Mouse (Mus musculus) intestine, embryonic 14.5 days (tissue): Measurements from ENCODE around the gene Gm16253. TPM values are rescaled to one million over a fixed set of nuclear protein-coding genes. Genes with fewer than 3 reads are reported as not detected.

ENCODE experiments used
- ATAC-seq: fragments of 200-750 bp; cut with Nextera tagmentation; replicated peaks from 2 replicates; pipeline ENCODE4 v1.8.0; 2017; ENCODE audit warnings: low read depth, moderate number of reproducible peaks, moderate TSS enrichment, moderate library complexity; ENCODE audit not compliant: low FRiP score, low TSS enrichment
- DNase-seq: peaks from one replicate; pipeline ENCODE4 v3.0.0-alpha.2; 2018; ENCODE audit warnings: low spot score
- H3K27ac ChIP-seq: fragments of 300-500 bp; sonication (generic); 2 replicates; pipeline ENCODE4 v1.5.1; 2014; ENCODE audit warnings: low read depth, mild to moderate bottlenecking, control low read depth
- H3K27me3 ChIP-seq: fragments of 300-500 bp; sonication (generic); replicated peaks from 2 replicates; pipeline ENCODE4 v1.6.1; 2014; ENCODE audit warnings: low read length, control low read depth; ENCODE audit not compliant: control insufficient read depth, insufficient read depth
- H3K36me3 ChIP-seq: fragments of 300-500 bp; sonication (generic); 2 replicates; pipeline ENCODE4 v1.6.1; 2014; ENCODE audit warnings: low read length, control low read depth; ENCODE audit not compliant: control insufficient read depth, insufficient read depth
- H3K4me1 ChIP-seq: fragments of 300-500 bp; sonication (generic); replicated peaks from 2 replicates; pipeline ENCODE4 v1.6.1; 2014; ENCODE audit warnings: low read length, control low read depth, mixed read lengths; ENCODE audit not compliant: control insufficient read depth, insufficient read depth
- H3K4me2 ChIP-seq: fragments of 300-500 bp; sonication (generic); 2 replicates; pipeline ENCODE4 v1.6.1; 2014; ENCODE audit warnings: low read length
- H3K4me3 ChIP-seq: fragments of 300-500 bp; sonication (generic); 2 replicates; pipeline ENCODE4 v1.5.1; 2014; ENCODE audit warnings: low read depth, low read length, control low read depth, mixed read lengths
- H3K9ac ChIP-seq: fragments of 300-500 bp; sonication (generic); 2 replicates; pipeline ENCODE4 v1.6.1; 2014; ENCODE audit warnings: mild to moderate bottlenecking, low read length
- H3K9me3 ChIP-seq: fragments of 300-500 bp; sonication (generic); 2 replicates; pipeline ENCODE4 v1.6.1; 2016; ENCODE audit warnings: low read length, control low read depth; ENCODE audit not compliant: control insufficient read depth
- WGBS: fragments of 180-500 bp; shearing (Covaris S2); extraction: QIAGEN DNeasy Blood & Tissue Kit; methylation state at CpG from one replicate; pipeline ENCODE4 v1.1.7; 2014; 5-methylcytosine and 5-hydroxymethylcytosine counted together
- polyA plus RNA-seq: library from polyadenylated mRNA; unstranded; fragments of >200 nt; fragmentation: Nextera tagmentation; extraction: Ambion mirVana; gene quantifications from 2 replicates; pipeline ENCODE4 v1.2.1, GENCODE M21; 2014

The Gm16253 gene
- polyA plus RNA-seq: 0.37 and 1.6 TPM in 2 replicates

DNA sequence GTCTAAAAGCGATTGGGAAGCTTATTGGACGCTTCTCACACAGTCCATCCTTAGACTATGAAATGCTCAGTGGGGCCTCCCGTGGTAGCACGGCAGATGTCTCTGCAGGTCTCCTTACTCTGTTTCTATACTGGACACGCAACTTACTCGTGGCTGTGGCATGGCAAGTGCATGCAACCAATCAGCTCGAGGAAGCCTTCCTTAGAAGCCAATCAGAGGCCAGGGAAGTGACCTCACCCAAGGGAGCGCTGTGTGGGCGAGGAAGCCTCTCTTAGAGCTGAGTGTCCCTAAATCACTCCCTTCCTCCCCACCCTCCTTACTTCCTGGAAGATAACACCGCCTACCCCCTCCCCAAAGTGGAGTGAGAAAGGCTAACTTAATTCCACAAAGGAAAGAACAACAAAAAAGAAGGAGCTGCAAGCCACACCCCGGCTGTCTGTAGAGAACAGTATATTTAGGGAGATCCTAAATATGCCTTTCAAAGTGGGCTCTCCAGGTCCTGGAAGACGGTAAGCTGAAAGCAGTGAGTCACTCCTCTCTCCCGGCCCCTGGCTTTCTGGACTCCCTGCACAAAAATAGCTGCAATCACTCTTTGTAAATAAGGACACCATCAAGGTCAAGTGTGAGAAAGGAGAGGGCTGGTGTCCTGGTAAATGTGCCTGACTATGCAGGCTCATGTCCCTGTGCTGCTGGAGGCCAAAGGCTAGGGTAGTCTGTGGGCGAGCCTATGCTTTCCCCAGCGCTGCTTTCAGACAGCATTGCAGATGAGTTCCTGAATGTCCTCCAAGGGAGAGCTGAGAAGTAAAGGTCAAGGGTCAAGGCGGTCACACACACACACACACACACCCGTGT, at the start of gene Gm16253:
TSS of gene Gm16253 (plus strand) at position 295 of the 852 bp plus-strand sequence.
- 11% methylated on average over 17 of the region's 17 CpGs for WGBS
- peak; percentile 93 for ATAC-seq
- H3K27me3 ChIP-seq: no peaks in the 10 kb centered on the region
- peak within 1 kb of the TSS; percentile 40 for H3K9ac ChIP-seq
- H3K9me3 ChIP-seq: no peaks in the 10 kb centered on the region
- peak within 1 kb of the TSS; percentile 58 for H3K4me2 ChIP-seq
- peak; percentile 94 for DNase-seq
- H3K36me3 ChIP-seq: no peaks in the 10 kb centered on the region
- H3K4me3 ChIP-seq: peak within 1 kb of the TSS; percentile 26
- peak within 1 kb of the TSS; percentile 97 for H3K27ac ChIP-seq
- H3K4me1 ChIP-seq: peaks cover 29% of the 10 kb centered on the region

DNA sequence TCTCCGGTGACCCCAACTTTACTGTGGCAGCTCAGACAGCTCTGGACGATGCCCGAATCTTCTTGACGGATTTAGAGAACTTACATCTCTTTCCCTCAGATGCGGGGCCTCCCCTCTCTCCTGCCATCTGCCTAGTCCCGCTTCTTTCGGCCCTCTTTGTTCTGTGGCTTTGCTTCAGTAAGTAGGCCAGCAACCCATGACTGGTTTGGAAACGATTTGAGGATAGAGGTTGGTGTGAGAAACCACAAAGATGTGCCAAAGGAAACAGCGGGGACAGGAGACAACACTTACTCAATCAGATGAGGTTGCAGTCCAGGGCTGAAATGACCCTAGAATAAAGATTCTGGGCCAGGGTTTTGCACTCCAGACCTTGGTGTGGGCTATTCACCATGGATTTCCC, 48.3 kb upstream of the Gm16253 start:
- Histone ChIP-seq H3K9ac (no peak overlapping the region), H3K4me3 (no peak overlapping the region), H3K9me3 (no peaks in the 10 kb centered on the region), H3K36me3 (no peaks in the 10 kb centered on the region), H3K4me2 (no peak overlapping the region), H3K27ac (no peak overlapping the region), H3K4me1 (no peaks in the 10 kb centered on the region; the same call in 1 of the 2 replicates), H3K27me3 (peaks cover 40% of the 10 kb centered on the region)
- 53% methylated on average over 9 of the region's 9 CpGs for WGBS
- no peak for ATAC-seq
- DNase-seq: no peak

DNA sequence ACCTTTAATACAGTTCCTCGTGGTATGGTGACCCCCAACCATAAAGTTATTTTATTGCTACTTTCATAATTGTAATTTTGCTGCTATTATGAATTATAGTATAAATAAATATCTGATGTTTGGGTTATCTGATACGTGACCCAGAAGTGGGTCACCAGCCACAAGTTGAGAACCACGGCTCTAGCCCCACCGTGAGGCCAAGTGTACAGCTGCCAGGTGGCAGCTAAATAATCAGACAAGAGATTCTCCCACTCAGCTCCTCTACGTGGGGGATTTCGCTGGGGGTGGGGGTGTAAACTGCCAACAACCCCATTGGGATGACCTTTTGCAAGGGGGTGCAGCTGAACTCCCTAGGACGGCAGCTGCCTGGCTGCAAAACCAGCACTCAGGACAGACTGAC, 44.7 kb upstream of the Gm16253 start:
- DNase-seq (no peak), ATAC-seq (no peak)
- no peak overlapping the region for H3K27ac ChIP-seq
- no peak overlapping the region for H3K4me3 ChIP-seq
- H3K4me1 ChIP-seq: no peaks in the 10 kb centered on the region
- H3K4me2 ChIP-seq: no peak overlapping the region
- H3K9ac ChIP-seq: no peak overlapping the region
- no peaks in the 10 kb centered on the region for H3K36me3 ChIP-seq
- H3K27me3 ChIP-seq: peaks cover 21% of the 10 kb centered on the region
- WGBS: 53% methylated on average over 7 of the region's 7 CpGs
- H3K9me3 ChIP-seq: no peaks in the 10 kb centered on the region

DNA sequence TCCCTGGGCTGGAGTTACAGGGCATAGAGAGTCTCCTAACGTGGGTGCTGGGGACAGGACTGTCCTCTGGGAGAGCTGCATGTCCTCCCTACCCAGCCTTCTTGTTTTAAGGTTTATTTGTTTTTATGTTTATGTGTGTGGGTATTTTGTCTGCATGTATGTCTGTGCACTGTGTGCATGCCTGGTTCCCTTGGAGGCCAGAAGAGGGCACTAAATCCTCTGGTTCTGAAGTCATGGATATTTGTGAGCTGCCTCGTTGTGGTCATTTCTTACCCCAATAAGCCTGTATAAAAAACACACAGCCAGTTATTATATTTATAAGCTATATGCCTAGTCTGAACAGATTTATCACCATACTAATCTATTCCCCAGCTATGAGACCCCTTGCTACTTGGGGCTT, 42.5 kb upstream of the Gm16253 start:
- Histone ChIP-seq H3K9me3 (no peaks in the 10 kb centered on the region), H3K36me3 (no peaks in the 10 kb centered on the region), H3K9ac (no peak overlapping the region), H3K4me1 (no peaks in the 10 kb centered on the region), H3K4me3 (no peak overlapping the region), H3K4me2 (no peak overlapping the region), H3K27me3 (no peaks in the 10 kb centered on the region), H3K27ac (no peak overlapping the region)
- DNase-seq (no peak), ATAC-seq (no peak)
- 56% methylated on average over 2 of the region's 2 CpGs for WGBS

DNA sequence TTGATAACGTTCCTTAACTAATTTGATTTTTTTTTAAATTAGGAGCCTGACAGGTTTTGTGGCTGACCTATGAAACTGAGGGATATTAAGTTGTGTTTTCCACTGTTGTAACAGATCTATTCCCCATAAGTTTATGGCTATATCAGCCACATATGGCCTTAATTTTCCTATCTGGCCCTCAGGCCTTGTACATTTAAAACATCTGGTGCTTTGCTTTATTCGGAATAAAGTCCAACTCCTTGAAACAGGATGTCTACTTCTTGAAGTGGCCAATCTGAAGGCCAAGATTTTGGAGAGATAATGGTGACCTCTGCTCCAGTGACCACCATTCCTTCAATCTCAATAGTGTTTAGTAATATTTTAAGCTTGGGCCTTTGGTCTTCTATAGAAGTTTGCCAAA, 37.5 kb upstream of the Gm16253 start:
- Histone ChIP-seq H3K27me3 (0 out of 2 replicates have a peak, but pooled peaks cover 4% of the 10 kb centered on the region), H3K36me3 (no peaks in the 10 kb centered on the region), H3K4me1 (no peaks in the 10 kb centered on the region), H3K9me3 (no peaks in the 10 kb centered on the region), H3K27ac (no peak overlapping the region), H3K4me3 (no peak overlapping the region), H3K9ac (no peak overlapping the region), H3K4me2 (no peak overlapping the region)
- no peak for DNase-seq
- ATAC-seq: no peak
- WGBS: 57% methylated on average over 2 of the region's 2 CpGs

DNA sequence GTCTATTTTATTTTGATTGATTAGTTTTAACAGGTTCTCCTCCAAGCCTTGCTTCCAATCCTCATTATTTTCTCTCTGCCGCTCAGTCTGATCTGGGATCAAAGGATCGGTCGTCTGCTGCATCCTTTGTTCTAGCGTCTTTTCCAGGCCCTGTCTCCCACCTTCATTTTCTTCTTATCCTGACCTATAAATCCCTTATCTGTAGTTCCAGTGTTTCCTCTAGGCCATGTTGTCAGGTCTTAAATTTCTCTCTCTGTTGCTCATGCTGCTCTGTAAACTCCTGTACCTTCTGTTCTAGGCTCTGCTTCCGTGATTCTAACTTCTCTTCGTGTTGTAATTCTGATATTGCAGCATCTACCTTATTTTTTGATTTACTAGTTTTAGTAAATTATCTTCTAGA, 36.0 kb upstream of the Gm16253 start:
- H3K4me1 ChIP-seq: no peaks in the 10 kb centered on the region
- H3K4me2 ChIP-seq: no peak overlapping the region
- 48% methylated on average over 6 of the region's 6 CpGs for WGBS
- H3K36me3 ChIP-seq: no peaks in the 10 kb centered on the region
- DNase-seq (no peak), ATAC-seq (no peak)
- H3K9ac ChIP-seq: no peak overlapping the region
- H3K9me3 ChIP-seq: no peaks in the 10 kb centered on the region
- 0 out of 2 replicates have a peak, but pooled peaks cover 4% of the 10 kb centered on the region for H3K27me3 ChIP-seq
- no peak overlapping the region for H3K4me3 ChIP-seq
- H3K27ac ChIP-seq: no peak overlapping the region

DNA sequence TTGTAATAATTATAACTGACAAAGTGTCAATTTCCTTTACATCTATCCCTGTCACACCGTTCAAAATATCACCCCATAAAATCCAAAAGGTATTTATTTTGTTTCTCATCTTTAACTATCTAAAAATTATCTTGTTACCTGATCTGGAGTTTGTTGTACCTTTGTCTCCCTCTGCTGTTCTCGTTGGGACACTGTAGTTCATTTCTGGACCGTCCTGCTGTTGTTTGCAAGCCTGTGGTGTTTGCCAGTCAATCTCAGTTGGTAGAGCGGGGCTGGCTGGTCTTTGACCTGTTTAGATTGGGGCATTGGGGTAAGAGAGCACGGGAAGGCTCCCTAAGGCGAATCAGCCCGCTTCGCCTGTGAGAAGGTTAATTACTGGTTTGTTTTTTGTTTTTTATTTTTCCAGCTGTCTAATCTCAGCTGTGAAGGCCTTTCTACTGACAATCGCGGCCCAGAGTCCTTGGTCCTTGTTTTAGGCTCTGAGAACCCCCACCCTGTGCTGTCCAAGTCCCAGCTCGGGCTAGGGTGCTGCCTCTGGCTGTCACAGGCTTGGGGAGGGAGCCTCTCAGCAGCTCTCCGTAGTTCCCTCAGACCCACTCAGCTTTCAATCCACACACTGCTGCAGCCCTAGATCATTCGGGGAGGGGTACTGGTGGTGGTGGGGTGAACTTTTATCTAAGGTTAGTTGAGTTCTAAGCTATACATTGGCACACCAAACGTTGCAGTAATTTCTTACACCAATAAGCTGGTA, 35.3 kb upstream of the Gm16253 start:
- DNase-seq (no peak), ATAC-seq (no peak)
- Histone ChIP-seq H3K4me1 (no peaks in the 10 kb centered on the region), H3K4me2 (no peak overlapping the region), H3K27me3 (0 out of 2 replicates have a peak, but pooled peaks cover 4% of the 10 kb centered on the region), H3K4me3 (no peak overlapping the region), H3K27ac (no peak overlapping the region), H3K9me3 (no peaks in the 10 kb centered on the region), H3K9ac (no peak overlapping the region), H3K36me3 (no peaks in the 10 kb centered on the region)
- 24% methylated on average over 14 of the region's 14 CpGs for WGBS

DNA sequence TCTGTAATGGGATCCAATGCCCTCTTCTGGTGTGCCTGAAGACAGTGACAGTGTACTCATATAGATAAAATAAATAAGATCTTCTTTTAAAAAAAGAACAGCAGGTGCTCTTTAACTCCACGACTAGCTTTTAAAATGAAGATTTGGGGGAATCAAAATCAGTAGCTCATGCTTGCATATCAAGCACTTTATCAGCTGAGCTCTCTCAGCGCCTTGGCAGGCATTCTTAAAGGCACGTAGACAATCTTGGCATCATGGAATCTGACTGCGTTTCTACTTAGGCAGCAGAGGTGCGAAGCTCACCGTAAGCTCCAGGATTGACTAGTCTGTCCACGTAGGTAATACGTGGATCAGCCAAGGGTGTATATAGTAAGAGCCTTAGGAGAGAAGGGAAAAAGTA, 34.2 kb upstream of the Gm16253 start:
- no peaks in the 10 kb centered on the region for H3K9me3 ChIP-seq
- DNase-seq (no peak), ATAC-seq (no peak)
- no peaks in the 10 kb centered on the region for H3K4me1 ChIP-seq
- H3K9ac ChIP-seq: no peak overlapping the region
- 76% methylated on average over 8 of the region's 8 CpGs for WGBS
- 0 out of 2 replicates have a peak, but pooled peaks cover 4% of the 10 kb centered on the region for H3K27me3 ChIP-seq
- H3K36me3 ChIP-seq: no peaks in the 10 kb centered on the region
- H3K27ac ChIP-seq: no peak overlapping the region
- no peak overlapping the region for H3K4me3 ChIP-seq
- no peak overlapping the region for H3K4me2 ChIP-seq
